In the genomic region with DNA sequence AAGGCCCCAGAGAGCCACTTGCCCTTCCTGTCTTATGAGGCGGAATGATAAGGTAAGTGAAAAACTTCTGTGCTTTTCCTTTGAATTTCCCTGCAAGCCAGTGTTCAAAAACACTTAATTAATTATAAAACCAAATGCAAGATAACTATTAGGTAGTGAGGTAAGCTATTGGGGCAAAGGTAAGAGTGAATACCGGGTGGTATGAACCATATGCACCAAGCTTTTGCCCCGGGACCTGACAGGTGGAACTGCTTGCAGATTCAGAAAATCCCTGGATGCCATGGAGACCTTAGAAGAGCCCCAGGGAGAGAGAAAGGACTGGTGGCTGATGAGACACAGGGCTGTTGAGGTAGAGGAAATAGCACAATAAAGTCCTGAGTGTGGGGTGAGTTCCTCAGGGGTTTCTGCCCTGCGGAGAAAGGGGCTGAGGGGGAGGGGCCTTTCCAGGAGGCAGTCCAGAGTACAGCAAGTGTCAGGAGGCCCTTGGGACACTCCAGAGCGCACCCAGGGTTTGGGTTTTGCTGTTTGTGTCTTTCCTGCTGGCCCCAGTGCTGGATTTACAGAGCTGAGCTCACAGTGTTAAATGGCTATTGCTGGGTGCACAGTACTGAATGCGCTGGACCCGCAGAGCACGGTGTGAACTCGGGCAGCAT, we compare ENCODE assay signal across 21 mouse cellular contexts.
DNase-seq lines count a peak whose midpoint lies in the region; ATAC-seq and TF ChIP-seq lines count a peak whose summit lies in the region.
"Had no signal": no experiment of that assay in that cellular context is flagged by ENCODE, and none has a peak within 500 bp of the region (broad histone marks: within the 10 kb centered on the region; RNA-seq: fewer than 3 reads in every experiment).

No protein-coding gene starts in this region.

- no peaks in the 10 kb centered on the region for H3K36me3 ChIP-seq in intestine, embryonic 15.5 days
- H3K36me3 ChIP-seq in intestine, postnatal 0 days (ENCODE audit: control insufficient read depth, insufficient read depth), result no peaks in the 10 kb centered on the region
- H3K36me3 ChIP-seq in intestine, embryonic 16.5 days (ENCODE audit: control insufficient read depth, insufficient read depth, low read length), result no peaks in the 10 kb centered on the region
- H3K36me3 ChIP-seq in kidney, adult 2 months (ENCODE audit: control insufficient read depth, insufficient read depth, low read length), result no peaks in the 10 kb centered on the region
- H3K36me3 ChIP-seq: heart, embryonic 15.5 days; hindbrain, embryonic 15.5 days; limb, embryonic 13.5 days; liver, embryonic 12.5 days; midbrain, embryonic 12.5 days had no signal

- no peaks in the 10 kb centered on the region for H3K27me3 ChIP-seq in intestine, embryonic 15.5 days (replicated peaks)
- no peaks in the 10 kb centered on the region for H3K27me3 ChIP-seq in intestine, postnatal 0 days (replicated peaks; ENCODE audit: control insufficient read depth, insufficient read depth, low read length)
- H3K27me3 ChIP-seq in intestine, embryonic 16.5 days (replicated peaks; ENCODE audit: control insufficient read depth, insufficient read depth, low read length), result no peaks in the 10 kb centered on the region
- H3K27me3 ChIP-seq in kidney, adult 2 months (replicated peaks; ENCODE audit: control insufficient read depth, insufficient read depth, low read length), result no peaks in the 10 kb centered on the region
- H3K27me3 ChIP-seq: heart, embryonic 15.5 days; hindbrain, embryonic 15.5 days; limb, embryonic 13.5 days; liver, embryonic 12.5 days; midbrain, embryonic 12.5 days had no signal

- H3K4me2 ChIP-seq in intestine, embryonic 15.5 days (replicated peaks), result no peak overlapping the region
- H3K4me2 ChIP-seq in intestine, postnatal 0 days (replicated peaks; ENCODE audit: low read depth), result no peak overlapping the region
- no peak overlapping the region for H3K4me2 ChIP-seq in intestine, embryonic 16.5 days (ENCODE audit: low read depth, low read length)
- H3K4me2 ChIP-seq: heart, embryonic 15.5 days; hindbrain, embryonic 15.5 days; limb, embryonic 13.5 days; liver, embryonic 12.5 days; midbrain, embryonic 12.5 days had no signal

- no peak for TF ChIP-seq CTCF in intestine, postnatal 0 days (IDR thresholded peaks at IDR 0.05; ENCODE audit: low read depth)
- TF ChIP-seq CTCF in kidney, adult 2 months (conservative IDR thresholded peaks at IDR 0.05; ENCODE audit: insufficient read depth, insufficient read length, low read depth, low read length), result no peak

- 76% methylated on average over 9 of the region's 9 CpGs for WGBS in intestine, embryonic 15.5 days
- WGBS in intestine, postnatal 0 days, result 64% methylated on average over 9 of the region's 9 CpGs
- WGBS in intestine, embryonic 16.5 days, result 71% methylated on average over 9 of the region's 9 CpGs
- WGBS in kidney, adult 2 months, result 58% methylated on average over 9 of the region's 9 CpGs

- no peak overlapping the region for H3K4me3 ChIP-seq in intestine, embryonic 15.5 days (replicated peaks)
- no peak overlapping the region for H3K4me3 ChIP-seq in intestine, postnatal 0 days (ENCODE audit: low read depth, low read length)
- H3K4me3 ChIP-seq in intestine, embryonic 16.5 days (ENCODE audit: low read length), result no peak overlapping the region
- H3K4me3 ChIP-seq in kidney, adult 2 months (ENCODE audit: insufficient read depth, low read depth, low read length), result peak overlapping the region; percentile 7
- H3K4me3 ChIP-seq: heart, embryonic 15.5 days; hindbrain, embryonic 15.5 days; layer of hippocampus, adult 2 months; limb, embryonic 13.5 days; liver, embryonic 12.5 days; midbrain, embryonic 12.5 days had no signal

- H3K9me3 ChIP-seq in intestine, embryonic 15.5 days, result no peaks in the 10 kb centered on the region
- no peaks in the 10 kb centered on the region for H3K9me3 ChIP-seq in intestine, postnatal 0 days (ENCODE audit: control insufficient read depth)
- no peaks in the 10 kb centered on the region for H3K9me3 ChIP-seq in intestine, embryonic 16.5 days (ENCODE audit: control insufficient read depth, low read length)
- H3K9me3 ChIP-seq: heart, embryonic 15.5 days; hindbrain, embryonic 15.5 days; limb, embryonic 13.5 days; liver, embryonic 12.5 days; midbrain, embryonic 12.5 days had no signal

- 0 out of 2 replicates have a peak, but pooled peaks cover 4% of the 10 kb centered on the region for H3K4me1 ChIP-seq in intestine, embryonic 15.5 days (replicated peaks)
- no peaks in the 10 kb centered on the region for H3K4me1 ChIP-seq in intestine, postnatal 0 days (replicated peaks; ENCODE audit: control insufficient read depth, insufficient read depth, low read length)
- H3K4me1 ChIP-seq in intestine, embryonic 16.5 days (ENCODE audit: control insufficient read depth, insufficient read depth, low read length), result peaks cover 4% of the 10 kb centered on the region; the same call in 1 of the 2 replicates
- H3K4me1 ChIP-seq in kidney, adult 2 months (ENCODE audit: control insufficient read depth, insufficient read depth, low read length), result peaks cover 13% of the 10 kb centered on the region; the same call in 1 of the 2 replicates
- H3K4me1 ChIP-seq: heart, embryonic 15.5 days; hindbrain, embryonic 15.5 days; liver, embryonic 12.5 days had no signal

- no peak overlapping the region for H3K9ac ChIP-seq in intestine, embryonic 15.5 days
- H3K9ac ChIP-seq in intestine, postnatal 0 days (ENCODE audit: low read depth, low read length), result no peak overlapping the region
- H3K9ac ChIP-seq in intestine, embryonic 16.5 days (ENCODE audit: low read depth, low read length), result no peak overlapping the region
- H3K9ac ChIP-seq: heart, embryonic 15.5 days; hindbrain, embryonic 15.5 days; limb, embryonic 13.5 days; liver, embryonic 12.5 days; midbrain, embryonic 12.5 days had no signal

- peak; percentile 38 for DNase-seq in kidney, adult 2 months
- peak; percentile 10 for DNase-seq in kidney, postnatal 14 days
- no peak for DNase-seq in spleen, postnatal 14 days (ENCODE audit: low spot score in 2 of 2)
- DNase-seq in right cerebral cortex, adult 18-20 months, result no peak
- DNase-seq: adrenal gland, adult 2 months; cerebellum, adult 8-10 months; cerebellum, postnatal 36 days; gastrocnemius, postnatal 36 days; lung, adult 18-20 months; lung, postnatal 10 days; thymus, adult 18-20 months; thymus, postnatal 36 days had no signal

- H3K27ac ChIP-seq in intestine, embryonic 15.5 days, result no peak overlapping the region
- H3K27ac ChIP-seq in intestine, postnatal 0 days (ENCODE audit: low read depth, low read length), result no peak overlapping the region
- H3K27ac ChIP-seq in intestine, embryonic 16.5 days (ENCODE audit: low read length), result no peak overlapping the region
- H3K27ac ChIP-seq in kidney, adult 2 months (ENCODE audit: insufficient read depth, low read depth, low read length), result peak overlapping the region; percentile 84
- H3K27ac ChIP-seq: heart, embryonic 15.5 days; hindbrain, embryonic 15.5 days; layer of hippocampus, adult 2 months; limb, embryonic 13.5 days; liver, embryonic 12.5 days; midbrain, embryonic 12.5 days had no signal

- ATAC-seq in intestine, embryonic 15.5 days, result peak; percentile 51; the same call in 1 of the 2 replicates
- ATAC-seq in intestine, postnatal 0 days, result no peak
- peak; percentile 48 for ATAC-seq in intestine, embryonic 16.5 days
- ATAC-seq: liver, embryonic 12.5 days had no signal

- no peak for TF ChIP-seq POLR2A in kidney, adult 2 months (IDR thresholded peaks at IDR 0.05; ENCODE audit: low read depth, low read length)

Comparison
In these comparisons a context has a peak if more than half of its experiments do, and no peak if none do; other contexts are left out.
1. DNase-seq: peak in kidney, adult 2 months (single experiment) and kidney, postnatal 14 days (single experiment); none in spleen, postnatal 14 days (0 of 2) and right cerebral cortex, adult 18-20 months (single experiment).